Mouse (Mus musculus) C2C12 (cell line): ENCODE measurements around the gene Hopx.

Experiments
- CEBPB ChIP-seq: IDR thresholded peaks from one replicate; pipeline ENCODE4 v1.6.1; 2011; ENCODE audit warnings: low read depth, mild to moderate bottlenecking, control low read depth, moderate library complexity
- CTCF ChIP-seq: IDR thresholded peaks from one replicate; pipeline ENCODE4 v1.5.1; 2011; ENCODE audit not compliant: control insufficient read depth, insufficient read depth, insufficient read length
- MAX ChIP-seq: IDR thresholded peaks from one replicate; pipeline ENCODE4 v1.6.1; 2011; ENCODE audit warnings: mild to moderate bottlenecking, control low read depth
- MYOG ChIP-seq: IDR thresholded peaks from one replicate; pipeline ENCODE4 v1.6.1; 2011; ENCODE audit not compliant: control insufficient read depth, insufficient read length; ENCODE audit errors: extremely low read depth
- USF1 ChIP-seq: IDR thresholded peaks from one replicate; pipeline ENCODE4 v1.6.1; 2011; ENCODE audit warnings: low read depth, mild to moderate bottlenecking, control low read depth, moderate library complexity

DNA sequence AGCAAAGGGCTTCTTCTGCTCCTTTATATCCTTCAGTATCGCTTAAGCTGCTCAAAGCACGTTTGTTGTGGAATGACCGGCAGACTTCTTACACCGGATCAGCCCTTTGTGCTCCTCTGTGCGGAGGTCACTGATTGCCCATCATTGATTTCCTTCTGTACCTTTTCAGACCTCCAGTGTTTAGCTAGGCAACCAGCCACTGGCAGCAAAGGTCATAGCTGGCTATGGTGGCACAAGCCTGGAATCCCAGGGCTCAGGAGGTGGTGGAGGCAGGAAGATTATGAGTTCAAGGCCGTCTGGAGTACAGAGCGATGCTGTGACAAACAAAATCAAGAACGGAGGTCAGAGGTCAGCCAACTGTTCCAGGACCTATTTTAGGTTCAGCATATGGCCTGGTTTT lies 17.0 kb upstream of the Hopx start:
- TF ChIP-seq CTCF (no peak), CEBPB (no peak), USF1 (no peak), MYOG (no peak), MAX (no peak)
